Mouse (Mus musculus): ENCODE measurements around the gene Slc13a1. TPM values are rescaled to one million over a fixed set of nuclear protein-coding genes. Genes with fewer than 3 reads are reported as not detected.

Slc13a1 gene
- total RNA-seq, 2 experiments from 2014 or later: not detected

- intact Hi-C loops (cut with DNase I; ENCODE audit: low total_unique reads): no loop called here
- no peak for DNase-seq
Observed at GRCm38 (mm10) chr6:24100705-24101104, 67.2 kb downstream of the Slc13a1 start.

GRCm38 (mm10) chr6:24097400-24097799 is 70.5 kb downstream of the Slc13a1 start:
- no peak for DNase-seq
- intact Hi-C loops (cut with DNase I; ENCODE audit: low total_unique reads): no loop called here

- no peak for DNase-seq
- intact Hi-C loops (cut with DNase I; ENCODE audit: low total_unique reads): no loop called here
Observed at GRCm38 (mm10) chr6:24076089-24076488, 91.8 kb downstream of the Slc13a1 start.

- intact Hi-C loops (cut with DNase I; ENCODE audit: low total_unique reads): no loop called here
- no peak for DNase-seq
Observed at GRCm38 (mm10) chr6:24072804-24073203, 95.1 kb downstream of the Slc13a1 start.

- DNase-seq: no peak
- intact Hi-C loops (cut with DNase I; ENCODE audit: low total_unique reads): no loop called here
Observed at GRCm38 (mm10) chr6:24059754-24060153, 108.1 kb downstream of the Slc13a1 start.

GRCm38 (mm10) chr6:24055086-24055485 is 112.8 kb downstream of the Slc13a1 start:
- intact Hi-C loops (cut with DNase I; ENCODE audit: low total_unique reads): no loop called here

GRCm38 (mm10) chr6:24054086-24054710 is 113.7 kb downstream of the Slc13a1 start:
- no peak for DNase-seq
- intact Hi-C loops (cut with DNase I; ENCODE audit: low total_unique reads): no loop called here

More at GRCm38 (mm10) chr6:24055086-24055485, 112.8 kb downstream of the Slc13a1 start:
- DNase-seq: no peak

- intact Hi-C loops (cut with DNase I; ENCODE audit: low total_unique reads): no loop called here
- DNase-seq: no peak
Observed at GRCm38 (mm10) chr6:24047014-24047770, 120.7 kb downstream of the Slc13a1 start.

GRCm38 (mm10) chr6:24043496-24043895 is 124.4 kb downstream of the Slc13a1 start:
- no peak for DNase-seq
- intact Hi-C loops (cut with DNase I; ENCODE audit: low total_unique reads): no loop called here

Small RNA genes within 50 kb of the gene (microRNA-seq; reads per million reads assigned to microRNA genes)
- 0 reads per million in 2 experiments for gene Gm26386

Other genes with a start within 250 kb of the Slc13a1 start
- gene Tas2r118, start 198.0 kb downstream of the Slc13a1 start, total RNA-seq (2021): not detected